Mouse (Mus musculus): ENCODE measurements at regions not wholly inside any gene's neighbourhood (a gene's known extent, or its start where the extent isn't known, plus 50 kb on each side); places are given as distances from the start of the nearest gene placed in this dataset.

- intact Hi-C loops (cut with DNase I), result no loop called here
- DNase-seq (ENCODE audit: low spot score in 2 of 2), result no peak
Observed at GRCm38 (mm10) chr11:71407043-71407442, 176.5 kb upstream of the Nlrp1b start.

- intact Hi-C loops (cut with DNase I), result no loop called here
- no peak for DNase-seq (ENCODE audit: low spot score in 2 of 2)
Observed at GRCm38 (mm10) chr11:71409211-71409765, 178.8 kb upstream of the Nlrp1b start.

- intact Hi-C loops (cut with DNase I), result no loop called here
- no peak for DNase-seq (ENCODE audit: low spot score in 2 of 2)
Observed at GRCm38 (mm10) chr11:71410582-71410981, 180.0 kb upstream of the Nlrp1b start.

GRCm38 (mm10) chr11:71411958-71412357, 181.4 kb upstream of the Nlrp1b start:
- DNase-seq (ENCODE audit: low spot score in 2 of 2), result peak in 1 of 2 experiments; percentile 56
- intact Hi-C loops (cut with DNase I), result no loop called here

GRCm38 (mm10) chr11:71414403-71415140, 184.0 kb upstream of the Nlrp1b start:
- no peak for DNase-seq (ENCODE audit: low spot score in 2 of 2)
- intact Hi-C loops (cut with DNase I), result no loop called here

- DNase-seq (ENCODE audit: low spot score in 2 of 2), result no peak
- intact Hi-C loops (cut with DNase I), result no loop called here
Observed at GRCm38 (mm10) chr11:71415451-71415850, 184.9 kb upstream of the Nlrp1b start.

- no peak for DNase-seq (ENCODE audit: low spot score in 2 of 2)
- intact Hi-C loops (cut with DNase I), result no loop called here
Observed at GRCm38 (mm10) chr11:71422291-71422840, 191.8 kb upstream of the Nlrp1b start.

- no peak for DNase-seq (ENCODE audit: low spot score in 2 of 2)
- intact Hi-C loops (cut with DNase I), result no loop called here
Observed at GRCm38 (mm10) chr11:71423242-71423641, 192.7 kb upstream of the Nlrp1b start.

GRCm38 (mm10) chr11:71424879-71425278, 194.3 kb upstream of the Nlrp1b start:
- DNase-seq (ENCODE audit: low spot score in 2 of 2), result no peak
- intact Hi-C loops (cut with DNase I), result no loop called here

GRCm38 (mm10) chr11:71429739-71430138, 199.2 kb upstream of the Nlrp1b start:
- intact Hi-C loops (cut with DNase I), result no loop called here
- no peak for DNase-seq (ENCODE audit: low spot score in 2 of 2)

- no peak for DNase-seq (ENCODE audit: low spot score in 2 of 2)
- intact Hi-C loops (cut with DNase I), result no loop called here
Observed at GRCm38 (mm10) chr11:71434241-71434640, 203.7 kb upstream of the Nlrp1b start.

GRCm38 (mm10) chr11:71434886-71435285, 204.4 kb upstream of the Nlrp1b start:
- intact Hi-C loops (cut with DNase I), result no loop called here
- peak in 1 of 2 experiments; percentile 37 for DNase-seq (ENCODE audit: low spot score in 2 of 2)

- intact Hi-C loops (cut with DNase I), result no loop called here
Observed at GRCm38 (mm10) chr11:71435745-71436144, 205.2 kb upstream of the Nlrp1b start.

GRCm38 (mm10) chr11:71436335-71436734, 205.8 kb upstream of the Nlrp1b start:
- no peak for DNase-seq (ENCODE audit: low spot score in 2 of 2)
- intact Hi-C loops (cut with DNase I), result no loop called here

More at GRCm38 (mm10) chr11:71435745-71436144, 205.2 kb upstream of the Nlrp1b start:
- DNase-seq (ENCODE audit: low spot score in 2 of 2), result peak; percentile 32 to 80

- DNase-seq (ENCODE audit: low spot score in 2 of 2), result peak; percentile 40 to 66
- intact Hi-C loops (cut with DNase I), result no loop called here
Observed at GRCm38 (mm10) chr11:71436801-71437200, 206.3 kb upstream of the Nlrp1b start.

- intact Hi-C loops (cut with DNase I), result no loop called here
Observed at GRCm38 (mm10) chr11:71439871-71440270, 209.3 kb upstream of the Nlrp1b start.

GRCm38 (mm10) chr11:71440392-71440791, 209.9 kb upstream of the Nlrp1b start:
- peak in 1 of 2 experiments; percentile 30 for DNase-seq (ENCODE audit: low spot score in 2 of 2)
- intact Hi-C loops (cut with DNase I), result no loop called here

More at GRCm38 (mm10) chr11:71439871-71440270, 209.3 kb upstream of the Nlrp1b start:
- DNase-seq (ENCODE audit: low spot score in 2 of 2), result peak; percentile 54 to 74

- intact Hi-C loops (cut with DNase I), result no loop called here
- DNase-seq (ENCODE audit: low spot score in 2 of 2), result peak in 1 of 2 experiments; percentile 38
Observed at GRCm38 (mm10) chr11:71444056-71444455, 213.5 kb upstream of the Nlrp1b start.

- DNase-seq (ENCODE audit: low spot score in 2 of 2), result no peak
- intact Hi-C loops (cut with DNase I), result no loop called here
Observed at GRCm38 (mm10) chr11:71446641-71447040, 216.1 kb upstream of the Nlrp1b start.

GRCm38 (mm10) chr11:71447841-71448745, 217.6 kb upstream of the Nlrp1b start:
- DNase-seq (ENCODE audit: low spot score in 2 of 2), result peak in 1 of 2 experiments; percentile 9
- intact Hi-C loops (cut with DNase I), result loop anchor here (1.0 kb wide), 1 partner anchor 8 kb away; no protein-coding TSS in a partner anchor
